ENCODE assay signal across 15 mouse cellular contexts in the genomic region with DNA sequence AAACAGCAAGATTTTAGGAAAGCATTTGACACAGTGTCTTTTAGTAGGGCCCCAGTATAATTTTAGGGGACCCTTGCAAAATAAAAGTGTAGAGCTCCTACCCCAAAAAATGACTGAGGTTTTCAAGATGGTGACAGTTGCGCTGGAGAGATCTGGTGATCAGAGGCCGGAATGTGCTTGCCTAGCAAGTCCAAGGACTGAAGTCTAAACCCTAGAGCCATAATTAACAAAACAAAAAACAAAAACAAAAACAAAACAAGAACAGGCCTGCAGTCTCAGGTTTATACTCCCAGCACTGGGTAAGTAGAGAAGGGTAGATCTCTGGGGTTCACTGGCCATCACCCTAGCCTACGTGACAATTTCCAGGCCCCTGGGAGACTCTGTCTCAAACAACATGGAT. TPM values are rescaled to one million over a fixed set of nuclear protein-coding genes. Genes with fewer than 3 reads are reported as not detected.
DNase-seq lines count a peak whose midpoint lies in the region; ATAC-seq and TF ChIP-seq lines count a peak whose summit lies in the region.
"Had no signal": no experiment of that assay in that cellular context is flagged by ENCODE, and none has a peak within 500 bp of the region (broad histone marks: within the 10 kb centered on the region; RNA-seq: fewer than 3 reads in every experiment).

No protein-coding gene starts in this region.

- H3K36me3 ChIP-seq in heart, embryonic 12.5 days = peaks cover 26% of the 10 kb centered on the region
- peaks cover 12% of the 10 kb centered on the region; the same call in 1 of the 2 replicates for H3K36me3 ChIP-seq in kidney, embryonic 14.5 days (ENCODE audit: control insufficient read depth, insufficient read depth, low read length)
- no peaks in the 10 kb centered on the region for H3K36me3 ChIP-seq in midbrain, embryonic 11.5 days (ENCODE audit: control insufficient read depth, insufficient read depth, low read length)
- H3K36me3 ChIP-seq in midbrain, embryonic 13.5 days = no peaks in the 10 kb centered on the region
- no peaks in the 10 kb centered on the region for H3K36me3 ChIP-seq in thymus, adult 2 months (ENCODE audit: control insufficient read depth, insufficient read depth, low read length)
- H3K36me3 ChIP-seq: hindbrain, embryonic 15.5 days; liver, embryonic 12.5 days had no signal

- H3K27ac ChIP-seq in heart, embryonic 12.5 days (ENCODE audit: poor library complexity, severe bottlenecking) = peak overlapping the region; percentile 8
- H3K27ac ChIP-seq in kidney, embryonic 14.5 days (ENCODE audit: low read depth, low read length) = no peak overlapping the region
- no peak overlapping the region for H3K27ac ChIP-seq in midbrain, embryonic 11.5 days (ENCODE audit: low read depth, low read length)
- H3K27ac ChIP-seq in midbrain, embryonic 13.5 days = no peak overlapping the region
- no peak overlapping the region for H3K27ac ChIP-seq in thymus, adult 2 months (ENCODE audit: control insufficient read depth, insufficient read depth, low read length)
- H3K27ac ChIP-seq: hindbrain, embryonic 15.5 days; liver, embryonic 12.5 days had no signal

- no peak for TF ChIP-seq CTCF in thymus, adult 2 months (IDR thresholded peaks at IDR 0.05; ENCODE audit: borderline replicate concordance, control insufficient read depth, extremely low read depth, insufficient read depth, low read length, poor library complexity)

- peak overlapping the region; percentile 68 for H3K4me2 ChIP-seq in heart, embryonic 12.5 days
- H3K4me2 ChIP-seq in kidney, embryonic 14.5 days (replicated peaks; ENCODE audit: low read depth, low read length) = peak overlapping the region; percentile 67
- no peak overlapping the region for H3K4me2 ChIP-seq in midbrain, embryonic 11.5 days
- H3K4me2 ChIP-seq in midbrain, embryonic 13.5 days (replicated peaks) = no peak overlapping the region

- no peaks in the 10 kb centered on the region for H3K9me3 ChIP-seq in heart, embryonic 12.5 days (replicated peaks)
- H3K9me3 ChIP-seq in kidney, embryonic 14.5 days (ENCODE audit: control insufficient read depth, low read length) = no peaks in the 10 kb centered on the region
- H3K9me3 ChIP-seq in midbrain, embryonic 11.5 days (ENCODE audit: control insufficient read depth, low read length) = no peaks in the 10 kb centered on the region
- H3K9me3 ChIP-seq in midbrain, embryonic 13.5 days = no peaks in the 10 kb centered on the region
- H3K9me3 ChIP-seq: hindbrain, embryonic 15.5 days; liver, embryonic 12.5 days had no signal

- H3K4me1 ChIP-seq in heart, embryonic 12.5 days (replicated peaks) = peaks cover 64% of the 10 kb centered on the region
- peaks cover 56% of the 10 kb centered on the region for H3K4me1 ChIP-seq in kidney, embryonic 14.5 days (ENCODE audit: control insufficient read depth, insufficient read depth, low read length)
- peaks cover 6% of the 10 kb centered on the region; the same call in 1 of the 2 replicates for H3K4me1 ChIP-seq in midbrain, embryonic 11.5 days (ENCODE audit: control insufficient read depth, insufficient read depth, low read length)
- H3K4me1 ChIP-seq in midbrain, embryonic 13.5 days (replicated peaks) = peaks cover 25% of the 10 kb centered on the region
- peaks cover 11% of the 10 kb centered on the region for H3K4me1 ChIP-seq in thymus, adult 2 months (replicated peaks; ENCODE audit: control insufficient read depth, insufficient read depth, low read length)

- no peak for DNase-seq in heart, postnatal 4 days
- no peak for DNase-seq in kidney, adult 8-10 months
- DNase-seq in midbrain, embryonic 11.5 days (ENCODE audit: low spot score, missing footprints) = peak; percentile 66
- DNase-seq in thymus, adult 2 months = no peak
- DNase-seq in left cerebral cortex, postnatal 10 days (ENCODE audit: extremely low spot score in 1 of 2, low spot score in 2 of 2) = no peak
- DNase-seq: adrenal gland, adult 2 months; B cell, adult 2 months; cerebellum, adult 8-10 months; embryo, embryonic 11 days; spleen, adult 18-20 months had no signal

- no peaks in the 10 kb centered on the region for H3K27me3 ChIP-seq in heart, embryonic 12.5 days (replicated peaks)
- H3K27me3 ChIP-seq in kidney, embryonic 14.5 days (ENCODE audit: control insufficient read depth, insufficient read depth, low read length) = no peaks in the 10 kb centered on the region
- no peaks in the 10 kb centered on the region for H3K27me3 ChIP-seq in midbrain, embryonic 11.5 days (ENCODE audit: control insufficient read depth, insufficient read depth, low read length)
- peaks cover 6% of the 10 kb centered on the region for H3K27me3 ChIP-seq in midbrain, embryonic 13.5 days
- no peaks in the 10 kb centered on the region for H3K27me3 ChIP-seq in thymus, adult 2 months (ENCODE audit: control insufficient read depth, insufficient read depth, low read length)
- H3K27me3 ChIP-seq: hindbrain, embryonic 15.5 days; liver, embryonic 12.5 days had no signal

- intact Hi-C loops in left cerebral cortex, postnatal 10 days (cut with DNase I) = no loop called here

- H3K4me3 ChIP-seq in heart, embryonic 12.5 days = peak overlapping the region; percentile 39
- peak overlapping the region; percentile 10; the same call in 1 of the 2 replicates for H3K4me3 ChIP-seq in kidney, embryonic 14.5 days (ENCODE audit: low read length)
- no peak overlapping the region for H3K4me3 ChIP-seq in midbrain, embryonic 11.5 days (ENCODE audit: low read depth, low read length)
- no peak overlapping the region for H3K4me3 ChIP-seq in midbrain, embryonic 13.5 days (replicated peaks)
- H3K4me3 ChIP-seq in thymus, adult 2 months (ENCODE audit: control insufficient read depth, insufficient read depth, low read length) = no peak overlapping the region
- H3K4me3 ChIP-seq: hindbrain, embryonic 15.5 days; liver, embryonic 12.5 days had no signal

- no peak for TF ChIP-seq POLR2A in thymus, adult 2 months (IDR thresholded peaks at IDR 0.05; ENCODE audit: control insufficient read depth, extremely low read depth, insufficient read depth, low read length, poor library complexity)

- WGBS in heart, embryonic 12.5 days = 84% methylated on average over 3 of the region's 3 CpGs
- 89% methylated on average over 3 of the region's 3 CpGs for WGBS in kidney, embryonic 14.5 days
- WGBS in midbrain, embryonic 11.5 days = 99% methylated on average over 3 of the region's 3 CpGs
- WGBS in midbrain, embryonic 13.5 days = 94% methylated on average over 3 of the region's 3 CpGs
- WGBS in thymus, adult 2 months = 95% methylated on average over 3 of the region's 3 CpGs

- H3K9ac ChIP-seq in heart, embryonic 12.5 days = 0 out of 2 replicates have a peak overlapping the region, but pooled peaks have one; percentile 15
- H3K9ac ChIP-seq in kidney, embryonic 14.5 days (ENCODE audit: low read depth, low read length) = peak overlapping the region; percentile 28; the same call in 1 of the 2 replicates
- H3K9ac ChIP-seq in midbrain, embryonic 11.5 days (ENCODE audit: low read length) = no peak overlapping the region
- no peak overlapping the region for H3K9ac ChIP-seq in midbrain, embryonic 13.5 days (replicated peaks)
- H3K9ac ChIP-seq: hindbrain, embryonic 15.5 days; liver, embryonic 12.5 days had no signal

- ATAC-seq in heart, embryonic 12.5 days (ENCODE audit: insufficient number of reproducible peaks, low FRiP score) = no peak
- ATAC-seq in kidney, embryonic 14.5 days (ENCODE audit: low FRiP score, low TSS enrichment) = no peak
- ATAC-seq in midbrain, embryonic 11.5 days (ENCODE audit: low FRiP score) = no peak
- ATAC-seq in midbrain, embryonic 13.5 days = no peak
- ATAC-seq: liver, embryonic 12.5 days had no signal

RNA-seq across cellular contexts. Expression of a gene that starts 3.4 kb away (rescaled TPM):
- 49.4 and 52.2 TPM in 2 replicates for polyA plus RNA-seq in heart, embryonic 12.5 days (2016; fragmentation: Nextera tagmentation; extraction: Ambion mirVana)
- 10 to 100 TPM; 61.7 to 66.7 TPM for total RNA-seq in heart, postnatal 4 days (2021)
- polyA plus RNA-seq in kidney, embryonic 14.5 days (2014; fragmentation: Nextera tagmentation; extraction: Ambion mirVana) = 21.3 and 34.2 TPM in 2 replicates
- 4.9 and 5.5 TPM in 2 replicates for polyA plus RNA-seq in midbrain, embryonic 11.5 days (2014; fragmentation: Nextera tagmentation; extraction: Ambion mirVana)
- 2.6 and 3.3 TPM in 2 replicates for polyA plus RNA-seq in midbrain, embryonic 13.5 days (2015; fragmentation: Nextera tagmentation; extraction: Ambion mirVana)
- polyA plus RNA-seq in thymus, adult 2 months (2012; rRNA removed) = 9.9 and 10.8 TPM in 2 replicates
- total RNA-seq in left cerebral cortex, postnatal 10 days (2021) = 1 to 10 TPM; 5.1 to 5.6 TPM

Comparison
In these comparisons a context has a peak if more than half of its experiments do, and no peak if none do; other contexts are left out.
1. H3K4me2 ChIP-seq: peak in heart, embryonic 12.5 days (single experiment) and kidney, embryonic 14.5 days (single experiment); none in midbrain, embryonic 11.5 days (single experiment) and midbrain, embryonic 13.5 days (single experiment).
2. H3K4me3 ChIP-seq: peak in heart, embryonic 12.5 days (single experiment) and kidney, embryonic 14.5 days (single experiment); none in midbrain, embryonic 11.5 days (single experiment), midbrain, embryonic 13.5 days (single experiment) and thymus, adult 2 months (single experiment).
3. H3K9ac ChIP-seq: peak in heart, embryonic 12.5 days (single experiment) and kidney, embryonic 14.5 days (single experiment); none in midbrain, embryonic 11.5 days (single experiment) and midbrain, embryonic 13.5 days (single experiment).